Mouse (Mus musculus) midbrain, embryonic 15.5 days (tissue): ENCODE results near the gene Il4i1. TPM values are rescaled to one million over a fixed set of nuclear protein-coding genes. Genes with fewer than 3 reads are reported as not detected.

ENCODE experiments used
- ATAC-seq: fragments of 200-750 bp; cut with Nextera tagmentation; replicated peaks from 2 replicates; pipeline ENCODE4 v1.8.0; 2017; ENCODE audit warnings: moderate TSS enrichment
- H3K27ac ChIP-seq: fragments of 300-500 bp; sonication (generic); 2 replicates; pipeline ENCODE4 v1.5.1; 2015; ENCODE audit warnings: mild to moderate bottlenecking, inconsistent platforms
- H3K27me3 ChIP-seq: fragments of 300-500 bp; sonication (generic); replicated peaks from 2 replicates; pipeline ENCODE4 v1.6.1; 2015; ENCODE audit warnings: inconsistent platforms
- H3K36me3 ChIP-seq: fragments of 300-500 bp; sonication (generic); replicated peaks from 2 replicates; pipeline ENCODE4 v1.6.1; 2015; ENCODE audit warnings: inconsistent platforms
- H3K4me1 ChIP-seq: fragments of 300-500 bp; sonication (generic); 2 replicates; pipeline ENCODE4 v1.6.1; 2015; ENCODE audit warnings: inconsistent platforms
- H3K4me2 ChIP-seq: fragments of 300-500 bp; sonication (generic); 2 replicates; pipeline ENCODE4 v1.6.1; 2015; ENCODE audit warnings: inconsistent platforms, mild to moderate bottlenecking, moderate library complexity
- H3K4me3 ChIP-seq: fragments of 300-500 bp; sonication (generic); 2 replicates; pipeline ENCODE4 v1.5.1; 2015; ENCODE audit warnings: mild to moderate bottlenecking, inconsistent platforms
- H3K9ac ChIP-seq: fragments of 300-500 bp; sonication (generic); 2 replicates; pipeline ENCODE4 v1.6.1; 2015; ENCODE audit warnings: mild to moderate bottlenecking, inconsistent platforms
- H3K9me3 ChIP-seq: fragments of 300-500 bp; sonication (generic); 2 replicates; pipeline ENCODE4 v1.6.1; 2016; ENCODE audit warnings: inconsistent platforms
- WGBS: fragments of 180-500 bp; shearing (Covaris S2); methylation state at CpG from one replicate; pipeline ENCODE4 v1.1.7; 2015; ENCODE audit warnings: mixed read lengths; 5-methylcytosine and 5-hydroxymethylcytosine counted together
- polyA plus RNA-seq: library from polyadenylated mRNA; unstranded; fragments of >200 nt; fragmentation: Nextera tagmentation; extraction: Ambion mirVana; gene quantifications from 2 replicates; pipeline ENCODE4 v1.2.1, GENCODE M21; 2015

Il4i1 gene
- polyA plus RNA-seq, 1 experiment from 2014 or later = 1.6 TPM

GRCm38 (mm10) chr7:44861429-44861816 lies 45.2 kb downstream of the Il4i1 start:
- 76% methylated on average over 14 of the region's 14 CpGs for whole genome bisulfite sequencing
- H3K4me1 ChIP-seq = peaks cover 46% of the 10 kb centered on the region
- no peak overlapping the region for H3K4me2 ChIP-seq
- no peak overlapping the region for H3K4me3 ChIP-seq
- no peak for ATAC-seq
- peaks cover 25% of the 10 kb centered on the region for H3K36me3 ChIP-seq
- H3K9me3 ChIP-seq = no peaks in the 10 kb centered on the region
- H3K27me3 ChIP-seq = no peaks in the 10 kb centered on the region
- H3K9ac ChIP-seq = no peak overlapping the region
- no peak overlapping the region for H3K27ac ChIP-seq

- Histone ChIP-seq H3K9ac (no peak overlapping the region), H3K27me3 (no peaks in the 10 kb centered on the region), H3K4me1 (peaks cover 53% of the 10 kb centered on the region), H3K27ac (no peak overlapping the region), H3K4me2 (no peak overlapping the region), H3K9me3 (no peaks in the 10 kb centered on the region), H3K36me3 (peaks cover 25% of the 10 kb centered on the region), H3K4me3 (no peak overlapping the region)
- WGBS = 88% methylated on average over 8 of the region's 8 CpGs
- ATAC-seq = no peak
These were observed 46.2 kb downstream of the Il4i1 start for GRCm38 (mm10) chr7:44862434-44862833.

- 91% methylated on average over 14 of the region's 14 CpGs for WGBS
- ATAC-seq = no peak
These were observed 47.0 kb downstream of the Il4i1 start for GRCm38 (mm10) chr7:44863210-44863609.

GRCm38 (mm10) chr7:44863982-44864494 lies 47.9 kb downstream of the Il4i1 start:
- Histone ChIP-seq H3K36me3 (peaks cover 25% of the 10 kb centered on the region), H3K27ac (no peak overlapping the region), H3K4me1 (peaks cover 51% of the 10 kb centered on the region)

More at GRCm38 (mm10) chr7:44863210-44863609, 47.0 kb downstream of the Il4i1 start:
- peaks cover 53% of the 10 kb centered on the region for H3K4me1 ChIP-seq
- no peaks in the 10 kb centered on the region for H3K27me3 ChIP-seq
- peaks cover 25% of the 10 kb centered on the region for H3K36me3 ChIP-seq
- no peak overlapping the region for H3K4me2 ChIP-seq
- no peak overlapping the region for H3K9ac ChIP-seq
- no peak overlapping the region for H3K4me3 ChIP-seq
- no peak overlapping the region for H3K27ac ChIP-seq
- H3K9me3 ChIP-seq = no peaks in the 10 kb centered on the region

GRCm38 (mm10) chr7:44864595-44865542 lies 48.7 kb downstream of the Il4i1 start:
- Histone ChIP-seq H3K27me3 (no peaks in the 10 kb centered on the region), H3K9me3 (no peaks in the 10 kb centered on the region), H3K4me1 (peaks cover 51% of the 10 kb centered on the region), H3K4me2 (no peak overlapping the region), H3K36me3 (peaks cover 25% of the 10 kb centered on the region), H3K9ac (no peak overlapping the region), H3K4me3 (no peak overlapping the region), H3K27ac (no peak overlapping the region)
- ATAC-seq = no peak
- 78% methylated on average over 24 of the region's 24 CpGs for WGBS

More at GRCm38 (mm10) chr7:44863982-44864494, 47.9 kb downstream of the Il4i1 start:
- Histone ChIP-seq H3K9me3 (no peaks in the 10 kb centered on the region), H3K4me3 (no peak overlapping the region), H3K27me3 (no peaks in the 10 kb centered on the region), H3K4me2 (no peak overlapping the region), H3K9ac (no peak overlapping the region)
- WGBS = 85% methylated on average over 11 of the region's 11 CpGs
- ATAC-seq = no peak

- no peak for ATAC-seq
- Histone ChIP-seq H3K9ac (no peak overlapping the region), H3K4me2 (peak overlapping the region; percentile 82), H3K27me3 (no peaks in the 10 kb centered on the region), H3K27ac (0 out of 2 replicates have a peak overlapping the region, but pooled peaks have one; percentile 8), H3K9me3 (no peaks in the 10 kb centered on the region), H3K4me1 (peaks cover 45% of the 10 kb centered on the region), H3K4me3 (peak overlapping the region; percentile 93; the same call in 1 of the 2 replicates), H3K36me3 (peaks cover 25% of the 10 kb centered on the region)
- 56% methylated on average over 15 of the region's 15 CpGs for WGBS
These were observed 50.3 kb downstream of the Il4i1 start for GRCm38 (mm10) chr7:44866276-44867009.

GRCm38 (mm10) chr7:44867010-44867702 lies 51.0 kb downstream of the Il4i1 start:
- 72% methylated on average over 19 of the region's 19 CpGs for WGBS
- Histone ChIP-seq H3K27me3 (no peaks in the 10 kb centered on the region), H3K4me2 (peak overlapping the region; percentile 82), H3K27ac (0 out of 2 replicates have a peak overlapping the region, but pooled peaks have one; percentile 8), H3K4me3 (peak overlapping the region; percentile 93), H3K9me3 (no peaks in the 10 kb centered on the region), H3K9ac (peak overlapping the region; percentile 99), H3K36me3 (peaks cover 24% of the 10 kb centered on the region), H3K4me1 (peaks cover 44% of the 10 kb centered on the region)
- no peak for ATAC-seq

GRCm38 (mm10) chr7:44867802-44868201 lies 51.6 kb downstream of the Il4i1 start:
- Histone ChIP-seq H3K4me1 (peaks cover 44% of the 10 kb centered on the region), H3K9me3 (no peaks in the 10 kb centered on the region), H3K4me2 (peak overlapping the region; percentile 82), H3K27ac (peak overlapping the region; percentile 100), H3K36me3 (peaks cover 18% of the 10 kb centered on the region), H3K9ac (peak overlapping the region; percentile 99), H3K4me3 (peak overlapping the region; percentile 93), H3K27me3 (no peaks in the 10 kb centered on the region)
- no peak for ATAC-seq
- 40% methylated on average over 9 of the region's 9 CpGs for WGBS

- peaks cover 44% of the 10 kb centered on the region for H3K4me1 ChIP-seq
- WGBS = 4% methylated on average over 16 of the region's 16 CpGs
- peaks cover 12% of the 10 kb centered on the region for H3K36me3 ChIP-seq
- H3K9ac ChIP-seq = peak overlapping the region; percentile 99
- peak overlapping the region; percentile 100 for H3K27ac ChIP-seq
- no peaks in the 10 kb centered on the region for H3K9me3 ChIP-seq
- H3K4me3 ChIP-seq = peak overlapping the region; percentile 93
- ATAC-seq = no peak
- H3K27me3 ChIP-seq = no peaks in the 10 kb centered on the region
- H3K4me2 ChIP-seq = peak overlapping the region; percentile 82
These were observed 52.3 kb downstream of the Il4i1 start for GRCm38 (mm10) chr7:44868465-44868864.

GRCm38 (mm10) chr7:44868919-44869696 lies 52.9 kb downstream of the Il4i1 start:
- peak overlapping the region; percentile 93 for H3K4me3 ChIP-seq
- H3K36me3 ChIP-seq = peaks cover 5% of the 10 kb centered on the region
- no peaks in the 10 kb centered on the region for H3K27me3 ChIP-seq
- peaks cover 44% of the 10 kb centered on the region for H3K4me1 ChIP-seq
- WGBS = under 1% methylated on average over 102 of the region's 108 CpGs
- peak overlapping the region; percentile 82 for H3K4me2 ChIP-seq
- peak; percentile 21 for ATAC-seq
- H3K27ac ChIP-seq = peak overlapping the region; percentile 100
- peak overlapping the region; percentile 99 for H3K9ac ChIP-seq
- no peaks in the 10 kb centered on the region for H3K9me3 ChIP-seq
